Mouse (Mus musculus) 416B (cell line): ENCODE data around the gene Tdrkh.

Experiments used
- DNase-seq: peaks from one replicate; pipeline ENCODE4 v3.0.0; 2011; ENCODE audit warnings: low read depth

The Tdrkh gene

GRCm38 (mm10) chr3:94413031-94413679 lies at the start of gene Tdrkh:
Gene Tdrkh (plus strand): TSS chr3:94413273.
- no peak for DNase-seq

- no peak for DNase-seq
Observed at GRCm38 (mm10) chr3:94363291-94364153, 49.6 kb upstream of the Tdrkh start.

GRCm38 (mm10) chr3:94364154-94364526 lies 48.9 kb upstream of the Tdrkh start:
- DNase-seq = no peak

GRCm38 (mm10) chr3:94366761-94367160 lies 46.3 kb upstream of the Tdrkh start:
- peak; percentile 80 for DNase-seq

- DNase-seq = no peak
Observed at GRCm38 (mm10) chr3:94367511-94367910, 45.6 kb upstream of the Tdrkh start.

- DNase-seq = peak; percentile 11
Observed at GRCm38 (mm10) chr3:94368631-94369030, 44.4 kb upstream of the Tdrkh start.

- DNase-seq = peak; percentile 10
Observed at GRCm38 (mm10) chr3:94369709-94370108, 43.4 kb upstream of the Tdrkh start.

GRCm38 (mm10) chr3:94371637-94372036 lies 41.4 kb upstream of the Tdrkh start:
- DNase-seq = no peak

GRCm38 (mm10) chr3:94372038-94372437 lies 41.0 kb upstream of the Tdrkh start:
- DNase-seq = no peak

- no peak for DNase-seq
Observed at GRCm38 (mm10) chr3:94372641-94373040, 40.4 kb upstream of the Tdrkh start, which contains the start of gene Rorc. Gene Rorc (plus strand): TSS chr3:94372794.

- DNase-seq = no peak
Observed at GRCm38 (mm10) chr3:94373090-94373489, 40.0 kb upstream of the Tdrkh start.

- no peak for DNase-seq
Observed at GRCm38 (mm10) chr3:94373597-94374011, 39.5 kb upstream of the Tdrkh start.

GRCm38 (mm10) chr3:94374636-94375035 lies 38.4 kb upstream of the Tdrkh start:
- DNase-seq = no peak

- DNase-seq = peak; percentile 8
Observed at GRCm38 (mm10) chr3:94375146-94375545, 37.9 kb upstream of the Tdrkh start.

GRCm38 (mm10) chr3:94375861-94376260 lies 37.2 kb upstream of the Tdrkh start:
- no peak for DNase-seq

- no peak for DNase-seq
Observed at GRCm38 (mm10) chr3:94377028-94377923, 35.8 kb upstream of the Tdrkh start.

GRCm38 (mm10) chr3:94379831-94380510 lies 33.1 kb upstream of the Tdrkh start:
- no peak for DNase-seq

GRCm38 (mm10) chr3:94382308-94382707 lies 30.8 kb upstream of the Tdrkh start:
- DNase-seq = no peak

GRCm38 (mm10) chr3:94383476-94383875 lies 29.6 kb upstream of the Tdrkh start:
- no peak for DNase-seq

- DNase-seq = no peak
Observed at GRCm38 (mm10) chr3:94386671-94387070, 26.4 kb upstream of the Tdrkh start.

GRCm38 (mm10) chr3:94387391-94387790 lies 25.7 kb upstream of the Tdrkh start:
- DNase-seq = no peak

- DNase-seq = peak; percentile 23
Observed at GRCm38 (mm10) chr3:94388047-94388446, 25.0 kb upstream of the Tdrkh start.
